Comparison of ENCODE assay signal across 8 mouse cellular contexts in the genomic region with DNA sequence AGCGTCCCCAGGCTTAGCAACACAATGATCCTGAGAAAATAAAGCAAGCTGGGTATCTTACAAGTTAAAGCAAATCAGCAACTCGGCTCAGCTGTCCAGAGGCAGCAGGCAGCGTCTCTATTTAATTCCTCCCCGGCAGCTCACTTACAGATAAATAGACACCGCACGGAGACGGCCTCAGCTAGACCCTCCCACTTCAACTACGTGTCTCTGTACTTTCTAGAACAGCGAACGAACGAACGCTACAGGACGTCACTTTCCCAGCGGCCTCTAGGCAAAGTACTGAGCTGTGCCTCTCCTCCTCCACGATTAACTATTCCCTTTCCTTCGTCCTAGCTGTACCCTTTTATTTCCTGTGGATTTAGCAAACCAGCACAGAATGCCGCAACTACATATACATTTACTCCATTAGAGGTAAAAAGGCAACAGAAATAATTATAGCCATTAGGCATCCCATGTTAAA. TPM values are rescaled to one million over a fixed set of nuclear protein-coding genes. Genes with fewer than 3 reads are reported as not detected.
A peak's percentile ranks its signal among the peaks of the same experiment; 100 is the strongest.
DNase-seq lines count a peak whose midpoint lies in the region; ATAC-seq lines count a peak whose summit lies in the region.

No protein-coding gene starts in this region.

- peak overlapping the region; percentile 73 for H3K9ac ChIP-seq in hindbrain, embryonic 13.5 days

- H3K27me3 ChIP-seq in hindbrain, embryonic 13.5 days, result no peaks in the 10 kb centered on the region

- H3K36me3 ChIP-seq in hindbrain, embryonic 13.5 days, result no peaks in the 10 kb centered on the region

- peak overlapping the region; percentile 55 for H3K4me2 ChIP-seq in hindbrain, embryonic 13.5 days

- 3% methylated on average over 17 of the region's 17 CpGs for WGBS in hindbrain, embryonic 13.5 days

- peak overlapping the region; percentile 52 for H3K4me3 ChIP-seq in hindbrain, embryonic 13.5 days

- peak overlapping the region; percentile 87 for H3K27ac ChIP-seq in hindbrain, embryonic 13.5 days

- ATAC-seq in hindbrain, embryonic 13.5 days (ENCODE audit: low FRiP score), result peak; percentile 99

- H3K9me3 ChIP-seq in hindbrain, embryonic 13.5 days, result no peaks in the 10 kb centered on the region

- DNase-seq in Muller cell, postnatal 12 days (ENCODE audit: inconsistent ontology term), result peak; percentile 92
- DNase-seq in cerebellum, adult 9-11 months, result peak; percentile 86
- DNase-seq in frontal cortex, postnatal 10 days (ENCODE audit: low spot score in 2 of 2), result peak; percentile 76 to 79
- peak; percentile 59 to 72 for DNase-seq in layer of hippocampus, postnatal 25 days (ENCODE audit: extremely low spot score in 1 of 2, low spot score in 1 of 2)
- DNase-seq in lung, postnatal 25 days (ENCODE audit: low spot score), result peak; percentile 94
- peak; percentile 82 for DNase-seq in retina, embryonic 14.5 days (ENCODE audit: low spot score)
- peak; percentile 78 for DNase-seq in thymus, postnatal 4 days

- peaks cover 20% of the 10 kb centered on the region for H3K4me1 ChIP-seq in hindbrain, embryonic 13.5 days (replicated peaks)

RNA-seq across cellular contexts. Expression of a gene that starts 16.4 kb away (rescaled TPM):
- 37.0 and 37.5 TPM in 2 replicates for polyA plus RNA-seq in hindbrain, embryonic 13.5 days (2015; fragmentation: Nextera tagmentation; extraction: Ambion mirVana)
- 10 to 100 TPM; 59.0 to 59.1 TPM for total RNA-seq in layer of hippocampus, postnatal 25 days (2021)

RNA-seq across cellular contexts. Expression of a gene that starts 16.6 kb away (rescaled TPM):
- 297 and 299 TPM in 2 replicates for polyA plus RNA-seq in hindbrain, embryonic 13.5 days (2015; fragmentation: Nextera tagmentation; extraction: Ambion mirVana)
- 100 to 1,000 TPM; 100 to 138 TPM for total RNA-seq in layer of hippocampus, postnatal 25 days (2021)

RNA-seq across cellular contexts. Expression of a gene that starts 27.6 kb away (rescaled TPM):
- 8.4 and 9.2 TPM in 2 replicates for polyA plus RNA-seq in hindbrain, embryonic 13.5 days (2015; fragmentation: Nextera tagmentation; extraction: Ambion mirVana)
- total RNA-seq in layer of hippocampus, postnatal 25 days (2021), result 1 to 10 TPM; 1.0 to 1.9 TPM

Comparison
In these comparisons a context has a peak if more than half of its experiments do, and no peak if none do; other contexts are left out.
1. Peak in every context shown above with its lines: DNase-seq, ATAC-seq, H3K4me3 ChIP-seq and H3K27ac ChIP-seq.